Mouse (Mus musculus): ENCODE measurements around the gene Castor1. TPM values are rescaled to one million over a fixed set of nuclear protein-coding genes. Genes with fewer than 3 reads are reported as not detected.

Castor1 gene
- total RNA-seq, 2 experiments from 2014 or later: 5.6 to 8.3 TPM

- no peak for DNase-seq
Observed at GRCm38 (mm10) chr11:4235052-4235655, 17.1 kb downstream of the Castor1 start.

GRCm38 (mm10) chr11:4235665-4236545 is 17.9 kb downstream of the Castor1 start, which contains the start of gene Osm:
TSS of gene Osm (plus strand) at chr11:4236420.
- no peak for DNase-seq

- DNase-seq: no peak
Observed at GRCm38 (mm10) chr11:4236546-4237067, 18.6 kb downstream of the Castor1 start.

GRCm38 (mm10) chr11:4237389-4237912 is 19.4 kb downstream of the Castor1 start:
- DNase-seq: no peak

GRCm38 (mm10) chr11:4238167-4238566 is 20.1 kb downstream of the Castor1 start:
- no peak for DNase-seq

- no peak for DNase-seq
Observed at GRCm38 (mm10) chr11:4239691-4240090, 21.7 kb downstream of the Castor1 start.

- no peak for DNase-seq
Observed at GRCm38 (mm10) chr11:4240151-4240550, 22.1 kb downstream of the Castor1 start.

GRCm38 (mm10) chr11:4241180-4241579 is 23.2 kb downstream of the Castor1 start:
- DNase-seq: no peak

GRCm38 (mm10) chr11:4246126-4246525 is 28.1 kb downstream of the Castor1 start:
- no peak for DNase-seq

- no peak for DNase-seq
Observed at GRCm38 (mm10) chr11:4246623-4247022, 28.6 kb downstream of the Castor1 start.

- DNase-seq: no peak
Observed at GRCm38 (mm10) chr11:4247201-4247959, 29.4 kb downstream of the Castor1 start.

GRCm38 (mm10) chr11:4249151-4249550 is 31.1 kb downstream of the Castor1 start:
- no peak for DNase-seq

GRCm38 (mm10) chr11:4250290-4250689 is 32.3 kb downstream of the Castor1 start:
- no peak for DNase-seq

- DNase-seq: no peak
Observed at GRCm38 (mm10) chr11:4251376-4251775, 33.4 kb downstream of the Castor1 start.

- no peak for DNase-seq
Observed at GRCm38 (mm10) chr11:4252886-4253285, 34.9 kb downstream of the Castor1 start.

- DNase-seq: no peak
Observed at GRCm38 (mm10) chr11:4256846-4257607, 39.0 kb downstream of the Castor1 start, which contains the start of gene Lif. TSS of gene Lif (plus strand) at chr11:4257557.

- DNase-seq: no peak
Observed at GRCm38 (mm10) chr11:4257756-4258155, 39.7 kb downstream of the Castor1 start.

GRCm38 (mm10) chr11:4258657-4259082 is 40.6 kb downstream of the Castor1 start:
- peak; percentile 90 for DNase-seq

- peak; percentile 65 for DNase-seq
Observed at GRCm38 (mm10) chr11:4260463-4261187, 42.6 kb downstream of the Castor1 start.

- DNase-seq: peak; percentile 80
Observed at GRCm38 (mm10) chr11:4261188-4261494, 43.1 kb downstream of the Castor1 start.

GRCm38 (mm10) chr11:4261969-4262368 is 43.9 kb downstream of the Castor1 start:
- DNase-seq: peak; percentile 40
